Mouse (Mus musculus): ENCODE data around the gene Prss56. TPM values are rescaled to one million over a fixed set of nuclear protein-coding genes. Genes with fewer than 3 reads are reported as not detected.

The Prss56 gene
- total and polyA plus RNA-seq, 3 experiments: not detected

GRCm38 (mm10) chr1:87205038-87205437 lies 21.9 kb downstream of the Prss56 start:
- in situ Hi-C loops (cut with MboI; ENCODE audit: low pct_ligation_motif_present, low pct_unique_long_range_greater_than_20kb, low sequenced_read_pairs) (no loop called here), dilution Hi-C loops (cut with MboI; ENCODE audit: extremely low pct_ligation_motif_present, extremely low pct_unique_long_range_greater_than_20kb, low sequenced_read_pairs) (no loop called here)
- DNase-seq (ENCODE audit: extremely low read depth): no peak
- Histone ChIP-seq H3K9ac (ENCODE audit: insufficient read depth, low read depth) (no peak overlapping the region), H3K36me3 (replicated peaks in 1 of 2; ENCODE audit: control insufficient read depth in 1 of 2, insufficient read depth in 1 of 2, low read length in 1 of 2) (peaks cover 0 to 19% of the 10 kb centered on the region in 2 experiments), H3K4me2 (ENCODE audit: insufficient read depth, low read depth, poor library complexity, severe bottlenecking) (no peak overlapping the region), H3K9me3 (replicated peaks; ENCODE audit: low read length) (peaks cover 3% of the 10 kb centered on the region), H3K79me2 (replicated peaks; ENCODE audit: control insufficient read depth, extremely low read depth, insufficient read depth, poor library complexity, severe bottlenecking) (no peaks in the 10 kb centered on the region), H3K4me3 (replicated peaks in 1 of 3; ENCODE audit: low read depth in 2 of 3, low read length in 2 of 3, poor library complexity in 1 of 3) (no peak overlapping the region), H3K27ac (ENCODE audit: insufficient read depth, low read depth) (no peak overlapping the region), H3K4me1 (ENCODE audit: control insufficient read depth in 1 of 2, insufficient read depth in 2 of 2) (peaks cover 4 to 27% of the 10 kb centered on the region in 2 experiments), H3K27me3 (replicated peaks) (no peaks in the 10 kb centered on the region)
- TF ChIP-seq JUND (conservative IDR thresholded peaks at IDR 0.05; ENCODE audit: low read depth, low read length) (no peak), USF1 (IDR thresholded peaks at IDR 0.05; ENCODE audit: low read depth, low read length) (no peak), CTCF (conservative IDR thresholded peaks at IDR 0.05 in 1 of 2, IDR thresholded peaks at IDR 0.05 in 1 of 2; ENCODE audit: low read depth in 2 of 2, low read length in 2 of 2) (no peak), EP300 (IDR thresholded peaks at IDR 0.05; ENCODE audit: low read length) (no peak), MAZ (IDR thresholded peaks at IDR 0.05; ENCODE audit: low read depth, low read length) (no peak), ZMIZ1 (IDR thresholded peaks at IDR 0.05; ENCODE audit: low read depth, low read length) (no peak), PAX5 (IDR thresholded peaks at IDR 0.05; ENCODE audit: low read length) (no peak), CHD2 (IDR thresholded peaks at IDR 0.05; ENCODE audit: low read length) (no peak), RCOR1 (conservative IDR thresholded peaks at IDR 0.05; ENCODE audit: low read depth, low read length) (no peak), BHLHE40 (IDR thresholded peaks at IDR 0.05; ENCODE audit: low read depth, low read length) (no peak), SIN3A (IDR thresholded peaks at IDR 0.05; ENCODE audit: low read length) (no peak), MAFK (IDR thresholded peaks at IDR 0.05; ENCODE audit: insufficient replicate concordance, low read length) (no peak), KAT2A (IDR thresholded peaks at IDR 0.05; ENCODE audit: insufficient replicate concordance, low read length) (no peak)

DNA sequence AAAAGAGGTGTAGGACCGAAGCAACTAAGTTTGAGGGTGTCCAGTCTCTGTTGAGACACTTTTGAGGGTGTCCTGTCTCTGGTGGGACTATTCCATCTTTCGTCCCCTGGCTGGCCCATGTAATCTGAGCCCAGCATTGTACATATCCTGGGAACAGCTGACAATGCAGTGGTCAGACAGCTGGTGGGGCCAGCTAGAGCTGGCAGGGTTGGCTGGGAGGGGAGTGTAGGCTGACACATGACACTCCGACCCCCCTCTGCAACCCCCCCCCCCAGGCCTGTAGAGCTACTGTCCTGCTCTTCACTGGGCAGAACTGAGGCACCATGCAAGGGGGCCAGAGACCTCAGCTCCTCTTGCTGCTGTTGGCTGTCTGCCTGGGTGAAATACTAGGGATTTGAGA lies 22.4 kb downstream of the Prss56 start:
- peaks cover 3% of the 10 kb centered on the region for H3K9me3 ChIP-seq (replicated peaks; ENCODE audit: low read length)
- TF ChIP-seq TBP (conservative IDR thresholded peaks at IDR 0.05; ENCODE audit: low read depth, low read length) (no peak), JUN (IDR thresholded peaks at IDR 0.05; ENCODE audit: insufficient read depth, low read depth, low read length) (no peak)
- in situ Hi-C loops (cut with MboI; ENCODE audit: low pct_ligation_motif_present, low pct_unique_long_range_greater_than_20kb, low sequenced_read_pairs) (no loop called here), dilution Hi-C loops (cut with MboI; ENCODE audit: extremely low pct_ligation_motif_present, extremely low pct_unique_long_range_greater_than_20kb, low sequenced_read_pairs) (no loop called here)
- peaks cover 4 to 32% of the 10 kb centered on the region in 2 experiments for H3K4me1 ChIP-seq (ENCODE audit: control insufficient read depth in 1 of 2, insufficient read depth in 2 of 2)
- H3K36me3 ChIP-seq (replicated peaks in 1 of 2; ENCODE audit: control insufficient read depth in 1 of 2, insufficient read depth in 1 of 2, low read length in 1 of 2): peaks cover 0 to 22% of the 10 kb centered on the region in 2 experiments
- no peak overlapping the region for H3K27ac ChIP-seq (ENCODE audit: insufficient read depth, low read depth)
- no peak overlapping the region for H3K4me2 ChIP-seq (ENCODE audit: insufficient read depth, low read depth, poor library complexity, severe bottlenecking)
- DNase-seq (ENCODE audit: extremely low read depth): no peak
- H3K79me2 ChIP-seq (replicated peaks; ENCODE audit: control insufficient read depth, extremely low read depth, insufficient read depth, poor library complexity, severe bottlenecking): no peaks in the 10 kb centered on the region
- H3K27me3 ChIP-seq (replicated peaks): no peaks in the 10 kb centered on the region
- no peak overlapping the region for H3K9ac ChIP-seq (ENCODE audit: insufficient read depth, low read depth)
- no peak overlapping the region for H3K4me3 ChIP-seq (replicated peaks in 1 of 3; ENCODE audit: low read depth in 2 of 3, low read length in 2 of 3, poor library complexity in 1 of 3)

- no peak for DNase-seq (ENCODE audit: extremely low read depth)
- Histone ChIP-seq H3K36me3 (replicated peaks in 1 of 2; ENCODE audit: control insufficient read depth in 1 of 2, insufficient read depth in 1 of 2, low read length in 1 of 2) (peaks cover 0 to 22% of the 10 kb centered on the region in 2 experiments), H3K27me3 (replicated peaks) (no peaks in the 10 kb centered on the region), H3K4me2 (ENCODE audit: insufficient read depth, low read depth, poor library complexity, severe bottlenecking) (0 out of 2 replicates have a peak overlapping the region, but pooled peaks have one; percentile 5), H3K4me1 (ENCODE audit: control insufficient read depth in 1 of 2, insufficient read depth in 2 of 2) (peaks cover 8 to 33% of the 10 kb centered on the region in 2 experiments), H3K27ac (ENCODE audit: insufficient read depth, low read depth) (no peak overlapping the region), H3K79me2 (replicated peaks; ENCODE audit: control insufficient read depth, extremely low read depth, insufficient read depth, poor library complexity, severe bottlenecking) (no peaks in the 10 kb centered on the region), H3K9ac (ENCODE audit: insufficient read depth, low read depth) (no peak overlapping the region), H3K9me3 (replicated peaks; ENCODE audit: low read length) (peaks cover 3% of the 10 kb centered on the region), H3K4me3 (replicated peaks in 1 of 3; ENCODE audit: low read depth in 2 of 3, low read length in 2 of 3, poor library complexity in 1 of 3) (no peak overlapping the region)
- in situ Hi-C loops (cut with MboI; ENCODE audit: low pct_ligation_motif_present, low pct_unique_long_range_greater_than_20kb, low sequenced_read_pairs) (no loop called here), dilution Hi-C loops (cut with MboI; ENCODE audit: extremely low pct_ligation_motif_present, extremely low pct_unique_long_range_greater_than_20kb, low sequenced_read_pairs) (no loop called here)
- peak in 1 of 2 experiments; percentile 58; a peak in 2 of 4 replicates for TF ChIP-seq CTCF (conservative IDR thresholded peaks at IDR 0.05 in 1 of 2, IDR thresholded peaks at IDR 0.05 in 1 of 2; ENCODE audit: low read depth in 2 of 2, low read length in 2 of 2)
- TF ChIP-seq SMC3 (IDR thresholded peaks at IDR 0.05; ENCODE audit: low read depth, low read length): peak; percentile 38
- no peak for TF ChIP-seq TCF12 (IDR thresholded peaks at IDR 0.05; ENCODE audit: low read depth, low read length)
Observed at GRCm38 (mm10) chr1:87206339-87206738, 23.2 kb downstream of the Prss56 start.
